Comparison of ENCODE assay signal across 9 mouse cellular contexts in the genomic region with DNA sequence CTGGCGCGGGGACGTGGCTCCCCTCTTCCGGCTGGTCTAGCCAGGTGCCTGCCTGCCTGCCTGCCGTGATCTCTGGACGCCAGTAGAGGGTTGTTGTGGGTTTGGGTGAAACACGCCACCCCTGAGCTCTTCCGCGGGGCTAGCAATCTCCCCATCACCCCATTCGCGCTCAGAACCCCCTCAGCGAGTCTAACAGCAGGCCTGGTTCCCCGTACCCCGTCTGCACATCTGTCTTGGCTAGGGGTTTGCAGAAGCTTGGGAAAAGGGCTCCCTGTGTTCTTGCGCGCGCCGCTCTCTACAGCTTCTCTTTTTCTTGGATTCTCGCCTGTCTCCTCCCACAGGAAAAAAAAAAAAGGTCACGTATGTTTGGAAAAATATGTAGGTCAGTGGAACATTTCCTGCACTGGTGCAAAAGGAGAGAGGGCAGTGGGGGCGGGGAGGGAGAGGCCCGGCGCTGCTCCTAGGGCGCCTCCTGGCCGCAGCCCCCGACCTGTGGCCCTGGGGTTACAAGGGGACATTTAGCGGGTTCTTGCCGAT. TPM values are rescaled to one million over a fixed set of nuclear protein-coding genes. Genes with fewer than 3 reads are reported as not detected.
DNase-seq lines count a peak whose midpoint lies in the region; ATAC-seq lines count a peak whose summit lies in the region.
"Had no signal": no experiment of that assay in that cellular context is flagged by ENCODE, and none has a peak within 500 bp of the region (broad histone marks: within the 10 kb centered on the region; RNA-seq: fewer than 3 reads in every experiment).

No protein-coding gene starts in this region.

- H3K36me3 ChIP-seq in hindbrain, embryonic 16.5 days (ENCODE audit: control insufficient read depth, insufficient read depth, low read length) = no peaks in the 10 kb centered on the region
- H3K36me3 ChIP-seq in midbrain, embryonic 11.5 days (ENCODE audit: control insufficient read depth, insufficient read depth, low read length) = no peaks in the 10 kb centered on the region
- no peaks in the 10 kb centered on the region for H3K36me3 ChIP-seq in stomach, embryonic 14.5 days (ENCODE audit: control insufficient read depth, insufficient read depth, low read length)

- H3K27ac ChIP-seq in hindbrain, embryonic 16.5 days (ENCODE audit: low read depth, low read length) = no peak overlapping the region; the same call in 1 of the 2 replicates
- H3K27ac ChIP-seq in midbrain, embryonic 11.5 days (ENCODE audit: low read depth, low read length) = no peak overlapping the region
- 0 out of 2 replicates have a peak overlapping the region, but pooled peaks have one; percentile 7 for H3K27ac ChIP-seq in stomach, embryonic 14.5 days (ENCODE audit: low read length)

- DNase-seq in adrenal gland, adult 18-20 months (ENCODE audit: low spot score in 2 of 2) = peak; percentile 61 to 68
- DNase-seq in cerebellum, postnatal 25 days = peak; percentile 65 to 81
- peak; percentile 73 for DNase-seq in gastrocnemius, postnatal 14 days
- peak; percentile 61 to 65 for DNase-seq in left cerebral cortex, postnatal 36 days (ENCODE audit: low spot score in 2 of 2)
- peak; percentile 89 for DNase-seq in midbrain, embryonic 11.5 days (ENCODE audit: low spot score, missing footprints)
- DNase-seq in spleen, postnatal 36 days (ENCODE audit: low spot score in 2 of 2) = no peak

- H3K4me3 ChIP-seq in hindbrain, embryonic 16.5 days (ENCODE audit: low read length) = peak overlapping the region; percentile 54
- H3K4me3 ChIP-seq in midbrain, embryonic 11.5 days (ENCODE audit: low read depth, low read length) = peak overlapping the region; percentile 72
- H3K4me3 ChIP-seq in stomach, embryonic 14.5 days (ENCODE audit: low read depth, low read length) = peak overlapping the region; percentile 40

- H3K27me3 ChIP-seq in hindbrain, embryonic 16.5 days (replicated peaks; ENCODE audit: control insufficient read depth, insufficient read depth, low read length) = peaks cover 14% of the 10 kb centered on the region
- peaks cover 43% of the 10 kb centered on the region for H3K27me3 ChIP-seq in midbrain, embryonic 11.5 days (ENCODE audit: control insufficient read depth, insufficient read depth, low read length)
- 0 out of 2 replicates have a peak, but pooled peaks cover 12% of the 10 kb centered on the region for H3K27me3 ChIP-seq in stomach, embryonic 14.5 days (ENCODE audit: control insufficient read depth, insufficient read depth, low read length)

- intact Hi-C loops in gastrocnemius, postnatal 14 days (cut with DNase I; ENCODE audit: low total_unique reads) = no loop called here
- intact Hi-C loops in left cerebral cortex, postnatal 36 days (cut with DNase I) = loop anchor here (5.0 kb wide), 3 partner anchors 95 to 180 kb away; no protein-coding TSS in a partner anchor

- WGBS in hindbrain, embryonic 16.5 days = under 1% methylated on average over 26 of the region's 28 CpGs
- WGBS in midbrain, embryonic 11.5 days = 2% methylated on average over 28 of the region's 28 CpGs
- 2% methylated on average over 27 of the region's 28 CpGs for WGBS in stomach, embryonic 14.5 days

- H3K4me1 ChIP-seq in hindbrain, embryonic 16.5 days (ENCODE audit: control insufficient read depth, insufficient read depth, low read depth, low read length) = peaks cover 23% of the 10 kb centered on the region
- peaks cover 8% of the 10 kb centered on the region for H3K4me1 ChIP-seq in midbrain, embryonic 11.5 days (ENCODE audit: control insufficient read depth, insufficient read depth, low read length)
- peaks cover 17% of the 10 kb centered on the region; the same call in 1 of the 2 replicates for H3K4me1 ChIP-seq in stomach, embryonic 14.5 days (ENCODE audit: control insufficient read depth, insufficient read depth, low read length)

- peak; percentile 9; the same call in 1 of the 2 replicates for ATAC-seq in hindbrain, embryonic 16.5 days
- ATAC-seq in midbrain, embryonic 11.5 days (ENCODE audit: low FRiP score) = no peak
- ATAC-seq in stomach, embryonic 14.5 days (ENCODE audit: insufficient number of reproducible peaks, insufficient read depth, low FRiP score, low read depth) = 0 out of 2 replicates have a peak, but pooled peaks have one; percentile 33

- H3K9me3 ChIP-seq in hindbrain, embryonic 16.5 days (ENCODE audit: control insufficient read depth, low read length) = no peaks in the 10 kb centered on the region
- no peaks in the 10 kb centered on the region for H3K9me3 ChIP-seq in midbrain, embryonic 11.5 days (ENCODE audit: control insufficient read depth, low read length)
- H3K9me3 ChIP-seq in stomach, embryonic 14.5 days (ENCODE audit: control insufficient read depth, low read depth, low read length) = no peaks in the 10 kb centered on the region

- peak overlapping the region; percentile 62 for H3K9ac ChIP-seq in hindbrain, embryonic 16.5 days (ENCODE audit: low read depth, low read length)
- no peak overlapping the region for H3K9ac ChIP-seq in midbrain, embryonic 11.5 days (ENCODE audit: low read length)
- no peak overlapping the region for H3K9ac ChIP-seq in stomach, embryonic 14.5 days (replicated peaks; ENCODE audit: low read depth, low read length)

- H3K4me2 ChIP-seq in hindbrain, embryonic 16.5 days (ENCODE audit: low read length) = peak overlapping the region; percentile 100
- H3K4me2 ChIP-seq in midbrain, embryonic 11.5 days = peak overlapping the region; percentile 99
- H3K4me2 ChIP-seq in stomach, embryonic 14.5 days (replicated peaks; ENCODE audit: low read depth, low read length) = peak overlapping the region; percentile 73

RNA-seq across cellular contexts. Expression of gene Npas2, which starts 1.0 kb away (rescaled TPM):
- 10 to 100 TPM in 1 of 2 experiments, 1 to 10 TPM in 1; 6.1 to 11.9 TPM for total RNA-seq in adrenal gland, adult 18-20 months (2021)
- 1 to 10 TPM; 3.2 TPM for total RNA-seq in gastrocnemius, postnatal 14 days (2021)
- polyA plus RNA-seq in hindbrain, embryonic 16.5 days (2015; fragmentation: Nextera tagmentation; extraction: Ambion mirVana) = 1.2 and 1.3 TPM in 2 replicates
- 10 to 100 TPM; 59.3 to 65.4 TPM for total RNA-seq in left cerebral cortex, postnatal 36 days (2021)
- polyA plus RNA-seq in midbrain, embryonic 11.5 days (2014; fragmentation: Nextera tagmentation; extraction: Ambion mirVana) = 0.05 and 0.10 TPM in 2 replicates
- polyA plus RNA-seq in stomach, embryonic 14.5 days (2014; fragmentation: Nextera tagmentation; extraction: Ambion mirVana) = 0.81 and 1.7 TPM in 2 replicates
- total RNA-seq: common myeloid progenitor, adult 5-6 weeks had no signal

Comparison
In these comparisons a context has a peak if more than half of its experiments do, and no peak if none do; other contexts are left out.
1. DNase-seq: peak in adrenal gland, adult 18-20 months (2 of 2), cerebellum, postnatal 25 days (2 of 2), gastrocnemius, postnatal 14 days (single experiment), left cerebral cortex, postnatal 36 days (2 of 2) and midbrain, embryonic 11.5 days (single experiment); none in spleen, postnatal 36 days (0 of 2).
2. RNA of gene Npas2, which starts 1.0 kb away (total RNA-seq): 59.3 to 65.4 TPM in left cerebral cortex, postnatal 36 days; 6.1 to 11.9 TPM in adrenal gland, adult 18-20 months and 3.2 TPM in gastrocnemius, postnatal 14 days; every median in the first group is over 4 times any median in the second.
3. Peak in every context shown above with its lines, with median percentiles within 50 percentile points of each other: H3K4me2 ChIP-seq and H3K4me3 ChIP-seq.